Mouse (Mus musculus) cortical plate, adult 2 months (tissue): Measurements from ENCODE around the gene Hist1h2bg.
"Not testable (repeated sequence)": the region's sequence is repeated elsewhere in the genome, so short reads cannot be mapped to it uniquely, and the experiment has no call there.

Experiments used
- CTCF ChIP-seq: fragments of 200-500 bp; IDR thresholded peaks from 2 replicates; pipeline ENCODE4 v1.5.1; 2011; ENCODE audit warnings: mild to moderate bottlenecking, control low read depth, low read length; ENCODE audit not compliant: insufficient read depth; ENCODE audit errors: extremely low read depth
- POLR2A ChIP-seq: fragments of 200-500 bp; IDR thresholded peaks from 2 replicates; pipeline ENCODE4 v1.6.1; 2011; ENCODE audit warnings: mild to moderate bottlenecking, low read length, control low read depth; ENCODE audit not compliant: insufficient read depth; ENCODE audit errors: extremely low read depth

DNA sequence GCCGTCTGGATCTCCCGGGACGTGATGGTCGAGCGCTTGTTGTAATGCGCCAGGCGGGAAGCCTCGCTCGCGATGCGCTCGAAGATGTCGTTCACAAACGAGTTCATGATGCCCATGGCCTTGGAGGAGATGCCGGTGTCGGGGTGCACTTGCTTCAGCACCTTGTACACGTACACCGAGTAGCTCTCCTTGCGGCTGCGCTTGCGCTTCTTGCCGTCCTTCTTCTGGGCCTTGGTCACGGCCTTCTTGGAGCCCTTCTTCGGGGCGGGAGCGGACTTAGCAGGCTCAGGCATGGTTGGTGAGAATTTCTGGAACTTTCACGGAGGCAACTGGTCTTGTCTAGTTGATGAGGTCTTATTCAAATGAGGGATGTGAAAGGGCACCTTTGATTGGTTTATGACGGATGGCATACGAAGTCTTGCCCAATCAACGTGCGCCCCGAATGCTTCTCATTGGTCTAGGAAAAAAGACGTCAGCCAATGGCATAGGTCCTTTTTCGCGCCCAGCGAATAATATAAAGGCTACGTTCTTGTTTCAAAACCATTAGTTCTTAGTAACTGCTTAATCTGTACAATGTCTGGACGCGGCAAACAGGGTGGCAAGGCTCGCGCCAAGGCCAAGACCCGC is 2.8 kb downstream of the Hist1h2bg start, which contains the start of the genes Hist1h2bf and Hist1h2ad:
- TF ChIP-seq CTCF, POLR2A: not testable (repeated sequence)
